ENCODE assay signal across 23 mouse cellular contexts in the genomic region with DNA sequence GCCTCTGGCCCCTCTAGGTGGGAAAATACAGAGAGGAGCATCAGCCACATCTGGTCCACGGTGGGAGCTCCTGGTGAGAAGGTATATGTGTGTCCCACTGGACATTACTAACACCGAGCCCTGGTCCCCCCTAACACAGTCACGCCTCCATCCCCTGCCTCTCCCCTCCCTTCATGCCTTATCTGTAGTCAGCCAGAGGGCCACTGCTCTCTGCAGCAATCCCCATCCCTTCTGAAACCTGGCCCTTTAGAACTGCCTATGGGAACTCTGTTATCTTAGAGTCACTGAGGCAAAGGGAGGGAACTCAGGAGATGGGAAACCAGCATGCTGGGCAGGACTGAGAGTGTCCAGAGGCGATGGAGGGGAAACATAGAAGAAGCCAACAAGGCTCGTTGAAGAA. TPM values are rescaled to one million over a fixed set of nuclear protein-coding genes. Genes with fewer than 3 reads are reported as not detected.
DNase-seq lines count a peak whose midpoint lies in the region; ATAC-seq and TF ChIP-seq lines count a peak whose summit lies in the region.
"Had no signal": no experiment of that assay in that cellular context is flagged by ENCODE, and none has a peak within 500 bp of the region (broad histone marks: within the 10 kb centered on the region; RNA-seq: fewer than 3 reads in every experiment).

No protein-coding gene starts in this region.

- TF ChIP-seq CTCF in G1E (IDR thresholded peaks at IDR 0.05; ENCODE audit: low read depth, low read length) = no peak
- no peak for TF ChIP-seq CTCF in liver, embryonic 14.5 days (IDR thresholded peaks at IDR 0.05; ENCODE audit: low read depth)

- DNase-seq in heart, postnatal 4 days = no peak
- DNase-seq in G1E (ENCODE audit: low spot score) = no peak
- DNase-seq in c-Kit-positive CD71-positive TER-119-positive erythroid progenitor cells, embryonic 14.5 days (ENCODE audit: low spot score) = peak; percentile 60
- peak; percentile 57 to 71 (median 65) for DNase-seq in liver, embryonic 14.5 days (ENCODE audit: low read depth in 3 of 3, low spot score in 3 of 3)
- no peak for DNase-seq in cerebellum, postnatal 36 days
- no peak for DNase-seq in gastrocnemius, adult 8-10 months (ENCODE audit: low spot score in 2 of 2)
- DNase-seq in thymus, postnatal 4 days = no peak
- DNase-seq: cerebellum, postnatal 25 days; gastrocnemius, postnatal 14 days; kidney, adult 9 months; layer of hippocampus, postnatal 36 days; lung, adult 2 months; lung, postnatal 4 days had no signal

- peak; percentile 58 for TF ChIP-seq EP300 in liver, embryonic 14.5 days (IDR thresholded peaks at IDR 0.05; ENCODE audit: low read depth)

- no peak overlapping the region for H3K4me3 ChIP-seq in heart, embryonic 12.5 days
- H3K4me3 ChIP-seq in G1E (ENCODE audit: low read depth, low read length) = peak overlapping the region; percentile 62; the same call in 1 of the 2 replicates
- peak overlapping the region; percentile 37 to 47 for H3K4me3 ChIP-seq in liver, embryonic 14.5 days (ENCODE audit: insufficient read depth in 1 of 2, low read depth in 2 of 2, low read length in 2 of 2)
- H3K4me3 ChIP-seq: midbrain, embryonic 12.5 days; myocyte; neural tube, embryonic 15.5 days had no signal

- no peaks in the 10 kb centered on the region for H3K36me3 ChIP-seq in heart, embryonic 12.5 days
- no peaks in the 10 kb centered on the region for H3K36me3 ChIP-seq in G1E (replicated peaks)
- no peaks in the 10 kb centered on the region for H3K36me3 ChIP-seq in liver, embryonic 14.5 days (replicated peaks; ENCODE audit: control insufficient read depth, insufficient read depth, low read depth)
- H3K36me3 ChIP-seq: midbrain, embryonic 12.5 days; neural tube, embryonic 15.5 days had no signal

- WGBS in heart, embryonic 12.5 days = 24% methylated on average over 5 of the region's 5 CpGs
- WGBS in liver, embryonic 14.5 days (ENCODE audit: insufficient replicate concordance) = 24% methylated on average over 5 of the region's 5 CpGs

- H3K9me3 ChIP-seq in heart, embryonic 12.5 days (replicated peaks) = no peaks in the 10 kb centered on the region
- H3K9me3 ChIP-seq in G1E (replicated peaks) = no peaks in the 10 kb centered on the region
- H3K9me3 ChIP-seq in liver, embryonic 14.5 days (ENCODE audit: control insufficient read depth, low read length) = no peaks in the 10 kb centered on the region
- H3K9me3 ChIP-seq: midbrain, embryonic 12.5 days; neural tube, embryonic 15.5 days had no signal

- H3K9ac ChIP-seq in heart, embryonic 12.5 days = no peak overlapping the region
- H3K9ac ChIP-seq in liver, embryonic 14.5 days (replicated peaks) = peak overlapping the region; percentile 64
- H3K9ac ChIP-seq: midbrain, embryonic 12.5 days; neural tube, embryonic 15.5 days had no signal

- peak; percentile 86 for ATAC-seq in heart, embryonic 12.5 days (ENCODE audit: insufficient number of reproducible peaks, low FRiP score)
- ATAC-seq in G1E (ENCODE audit: extremely low read depth, insufficient number of reproducible peaks, low FRiP score, poor library complexity, severe bottlenecking) = no peak
- ATAC-seq in liver, embryonic 14.5 days (ENCODE audit: insufficient read depth) = peak; percentile 76

- H3K4me1 ChIP-seq in heart, embryonic 12.5 days (replicated peaks) = peaks cover 8% of the 10 kb centered on the region; the same call in 1 of the 2 replicates
- H3K4me1 ChIP-seq in G1E (ENCODE audit: insufficient read depth, low read depth, low read length) = peaks cover 54% of the 10 kb centered on the region
- H3K4me1 ChIP-seq in liver, embryonic 14.5 days (replicated peaks; ENCODE audit: control insufficient read depth in 2 of 2, insufficient read depth in 2 of 2, low read length in 1 of 2) = peaks cover 50 to 61% of the 10 kb centered on the region in 2 experiments

- peak overlapping the region; percentile 46; the same call in 1 of the 2 replicates for H3K27ac ChIP-seq in heart, embryonic 12.5 days (ENCODE audit: poor library complexity, severe bottlenecking)
- peak overlapping the region; percentile 95 for H3K27ac ChIP-seq in liver, embryonic 14.5 days
- H3K27ac ChIP-seq: midbrain, embryonic 12.5 days; neural tube, embryonic 15.5 days had no signal

- H3K27me3 ChIP-seq in heart, embryonic 12.5 days (replicated peaks) = peaks cover 46% of the 10 kb centered on the region
- peaks cover 11% of the 10 kb centered on the region for H3K27me3 ChIP-seq in G1E (ENCODE audit: insufficient read depth, low read length)
- peaks cover 14% of the 10 kb centered on the region for H3K27me3 ChIP-seq in liver, embryonic 14.5 days (ENCODE audit: control insufficient read depth, insufficient read depth, low read length)

- peak overlapping the region; percentile 34 for H3K4me2 ChIP-seq in heart, embryonic 12.5 days
- H3K4me2 ChIP-seq in liver, embryonic 14.5 days (ENCODE audit: low read depth) = peak overlapping the region; percentile 86
- H3K4me2 ChIP-seq: midbrain, embryonic 12.5 days; neural tube, embryonic 15.5 days had no signal

RNA-seq across cellular contexts. Expression of a gene that starts 5.3 kb away (rescaled TPM):
- not detected in 2 replicates for polyA plus RNA-seq in heart, embryonic 12.5 days (2016; fragmentation: Nextera tagmentation; extraction: Ambion mirVana)
- total RNA-seq in heart, postnatal 4 days (2021) = not detected
- total RNA-seq in G1E (2014; fragmentation: Nextera tagmentation) (not detected in 2 replicates), G1E (2017) (0.27 TPM in 1 of 2 replicates, not detected in the other)
- polyA plus RNA-seq in G1E (2012) = not detected in 2 replicates
- polyA plus RNA-seq in liver, embryonic 14.5 days (2012; rRNA removed) = not detected in 2 replicates
- not detected in 2 replicates for polyA plus RNA-seq in liver, embryonic 14.5 days (2014; fragmentation: Nextera tagmentation; extraction: Ambion mirVana)
- total RNA-seq in gastrocnemius, adult 8-10 months (2022) = not detected
- total RNA-seq: adrenal gland, postnatal 4 days; gastrocnemius, postnatal 14 days; heart, adult 8-10 months; hematopoietic stem cell, adult 5-6 weeks had no signal
- polyA plus RNA-seq: embryonic facial prominence, embryonic 11.5 days; large intestine, adult 2 months; lung, adult 2 months; myocyte; urinary bladder, adult 2 months had no signal

RNA-seq across cellular contexts. Expression of a gene that starts 51.4 kb away (rescaled TPM):
- polyA plus RNA-seq in heart, embryonic 12.5 days (2016; fragmentation: Nextera tagmentation; extraction: Ambion mirVana) = 0.23 and 0.36 TPM in 2 replicates
- under 1 TPM; 0.16 to 0.24 TPM for total RNA-seq in heart, postnatal 4 days (2021)
- total RNA-seq in G1E (2014; fragmentation: Nextera tagmentation) (not detected in 2 replicates), G1E (2017) (0.05 TPM in 1 of 2 replicates, not detected in the other)
- polyA plus RNA-seq in G1E (2012) = not detected in 2 replicates
- 0.01 and 0.02 TPM in 2 replicates for polyA plus RNA-seq in liver, embryonic 14.5 days (2012; rRNA removed)
- not detected in 2 replicates for polyA plus RNA-seq in liver, embryonic 14.5 days (2014; fragmentation: Nextera tagmentation; extraction: Ambion mirVana)
- under 1 TPM; 0.19 to 0.34 (median 0.28) TPM for total RNA-seq in gastrocnemius, adult 8-10 months (2022)
- total RNA-seq: hematopoietic stem cell, adult 5-6 weeks had no signal

Comparison
In these comparisons a context has a peak if more than half of its experiments do, and no peak if none do; other contexts are left out.
1. DNase-seq: peak in c-Kit-positive CD71-positive TER-119-positive erythroid progenitor cells, embryonic 14.5 days (single experiment) and liver, embryonic 14.5 days (3 of 3); none in heart, postnatal 4 days (single experiment), G1E (single experiment), cerebellum, postnatal 36 days (0 of 2), gastrocnemius, adult 8-10 months (0 of 2) and thymus, postnatal 4 days (single experiment).